Comparison of ENCODE assay signal across 11 mouse cellular contexts in the genomic region with DNA sequence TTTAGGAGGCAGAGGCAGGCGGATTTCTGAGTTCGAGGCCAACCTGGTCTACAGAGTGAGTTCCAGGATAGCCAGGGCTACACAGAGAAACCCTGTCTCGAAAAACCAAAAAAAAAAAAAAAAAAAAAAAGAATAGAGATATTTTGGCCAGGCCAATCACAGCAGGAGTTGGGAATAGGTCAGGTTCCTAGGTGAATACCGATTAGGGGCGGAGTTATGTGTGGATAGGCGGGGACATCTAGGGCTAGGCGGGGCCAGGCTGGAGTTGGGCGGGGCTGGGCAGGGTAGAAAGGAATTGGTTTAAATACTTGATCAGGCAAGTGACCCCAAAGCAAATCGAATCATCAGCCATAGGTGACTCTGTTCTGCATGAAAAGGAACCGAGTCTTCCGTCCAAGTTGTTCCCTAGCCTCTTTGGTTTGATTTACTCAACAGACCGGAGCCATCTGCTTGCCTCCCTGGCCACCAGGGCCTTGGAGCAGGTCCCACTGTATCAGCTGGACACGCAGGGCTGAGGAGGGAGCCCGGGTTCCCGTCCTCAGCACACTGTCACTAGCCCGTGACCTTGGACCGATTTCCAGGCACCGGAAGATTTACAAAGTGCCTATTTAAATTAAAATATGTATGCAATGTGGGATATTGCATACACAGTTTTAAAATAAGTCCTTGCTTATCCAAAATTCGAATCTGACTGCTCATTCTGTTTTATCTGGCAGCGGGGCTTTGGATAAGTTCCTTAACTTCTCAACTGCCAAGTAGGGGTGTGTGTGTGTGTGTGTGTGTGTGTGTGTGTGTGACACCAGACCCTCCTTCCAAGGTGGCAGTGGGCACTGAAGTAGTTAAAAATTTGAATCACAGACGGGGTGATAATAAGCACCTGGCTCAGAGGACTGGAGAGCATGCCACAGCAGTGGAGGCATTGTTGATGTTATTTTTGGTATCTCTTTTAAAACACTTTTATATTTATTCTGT. TPM values are rescaled to one million over a fixed set of nuclear protein-coding genes. Genes with fewer than 3 reads are reported as not detected.
DNase-seq lines count a peak whose midpoint lies in the region; TF ChIP-seq lines count a peak whose summit lies in the region.
"Had no signal": no experiment of that assay in that cellular context is flagged by ENCODE, and none has a peak within 500 bp of the region (broad histone marks: within the 10 kb centered on the region; RNA-seq: fewer than 3 reads in every experiment).

No protein-coding gene starts in this region.

- peak; percentile 34 for DNase-seq in adrenal gland, postnatal 10 days
- DNase-seq in adrenal gland, adult 18-20 months (ENCODE audit: low spot score in 2 of 2): no peak
- DNase-seq in layer of hippocampus, postnatal 10 days (ENCODE audit: low spot score in 2 of 2): peak; percentile 44 to 53
- no peak for DNase-seq in layer of hippocampus, adult 2 months (ENCODE audit: low spot score in 2 of 2)
- DNase-seq in brain, embryonic 18.5 days (ENCODE audit: low read depth, low spot score): peak; percentile 70
- peak; percentile 44 to 48 for DNase-seq in heart, postnatal 10 days
- DNase-seq in left cerebral cortex, postnatal 36 days (ENCODE audit: low spot score in 2 of 2): no peak
- DNase-seq in left cerebral cortex, postnatal 10 days (ENCODE audit: extremely low spot score in 1 of 2, low spot score in 2 of 2): no peak
- DNase-seq: liver had no signal

- no peak for TF ChIP-seq CTCF in layer of hippocampus, adult 2 months (conservative IDR thresholded peaks at IDR 0.05)

- intact Hi-C loops in heart, postnatal 10 days (cut with DNase I): no loop called here
- intact Hi-C loops in left cerebral cortex, postnatal 36 days (cut with DNase I): no loop called here
- intact Hi-C loops in left cerebral cortex, postnatal 10 days (cut with DNase I): no loop called here

- H3K27ac ChIP-seq in layer of hippocampus, adult 2 months: no peak overlapping the region; the same call in 1 of the 2 replicates
- H3K27ac ChIP-seq: stomach, embryonic 15.5 days had no signal

- H3K4me3 ChIP-seq in layer of hippocampus, adult 2 months: no peak overlapping the region
- H3K4me3 ChIP-seq: midbrain, embryonic 13.5 days; stomach, embryonic 15.5 days had no signal

RNA-seq across cellular contexts. Expression of a gene that starts 43.8 kb away (rescaled TPM):
- 10 to 100 TPM; 12.7 to 17.2 TPM for total RNA-seq in adrenal gland, postnatal 10 days (2021)
- total RNA-seq in adrenal gland, adult 18-20 months (2021): 10 to 100 TPM in 1 of 2 experiments, 1 to 10 TPM in 1; 6.8 to 13.3 TPM
- total RNA-seq in layer of hippocampus, postnatal 10 days (2021): 10 to 100 TPM; 15.3 to 20.1 TPM
- total RNA-seq in layer of hippocampus, adult 2 months (2021): 10 to 100 TPM; 26.6 TPM
- total RNA-seq in heart, postnatal 10 days (2021): 10 to 100 TPM; 15.9 to 17.1 TPM
- 10 to 100 TPM; 15.3 to 22.4 TPM for total RNA-seq in left cerebral cortex, postnatal 36 days (2021)
- 10 to 100 TPM; 11.9 to 12.8 TPM for total RNA-seq in left cerebral cortex, postnatal 10 days (2021)

Comparison
In these comparisons a context has a peak if more than half of its experiments do, and no peak if none do; other contexts are left out.
1. DNase-seq: peak in adrenal gland, postnatal 10 days (single experiment), layer of hippocampus, postnatal 10 days (2 of 2), brain, embryonic 18.5 days (single experiment) and heart, postnatal 10 days (2 of 2); none in adrenal gland, adult 18-20 months (0 of 2), layer of hippocampus, adult 2 months (0 of 2), left cerebral cortex, postnatal 36 days (0 of 2) and left cerebral cortex, postnatal 10 days (0 of 2).